Mouse (Mus musculus) MEL (cell line): ENCODE data around the gene Rpl22l1.

Experiments used
- CHD2 ChIP-seq: IDR thresholded peaks from 2 replicates; pipeline ENCODE4 v1.6.1; 2011; ENCODE audit warnings: low read length, improper control_type of control experiment
- CTCF ChIP-seq, 3 experiments: IDR thresholded peaks in 2 of 3; conservative IDR thresholded peaks in 1 of 3; 2 replicates each; pipeline ENCODE4 v1.5.1; 2011 to 2012; ENCODE audit warnings: low read length in 3 of 3, low read depth in 2 of 3, mild to moderate bottlenecking in 2 of 3, improper control_type of control experiment in 1 of 3, inconsistent platforms in 1 of 3, mixed read lengths in 1 of 3, moderate library complexity in 1 of 3; ENCODE audit not compliant: control insufficient read depth in 1 of 3, insufficient read depth in 1 of 3, poor library complexity in 1 of 3, severe bottlenecking in 1 of 3
- ETS1 ChIP-seq: IDR thresholded peaks from 2 replicates; pipeline ENCODE4 v1.6.1; 2012; ENCODE audit warnings: low read depth, mild to moderate bottlenecking, inconsistent platforms, low read length, improper control_type of control experiment, moderate library complexity
- GABPA ChIP-seq: IDR thresholded peaks from 2 replicates; pipeline ENCODE4 v1.6.1; 2012; ENCODE audit warnings: low read depth, mild to moderate bottlenecking, inconsistent platforms, low read length, improper control_type of control experiment, moderate library complexity
- GATA1 ChIP-seq: IDR thresholded peaks from 2 replicates; pipeline ENCODE4 v1.6.1; 2011; ENCODE audit warnings: low read depth, low read length, improper control_type of control experiment
- MAFK ChIP-seq: IDR thresholded peaks from 2 replicates; pipeline ENCODE4 v1.6.1; 2011; ENCODE audit warnings: low read depth, mild to moderate bottlenecking, low read length, improper control_type of control experiment, borderline replicate concordance
- MEF2A ChIP-seq: IDR thresholded peaks from 2 replicates; pipeline ENCODE4 v1.6.1; 2014; ENCODE audit warnings: low read depth, mild to moderate bottlenecking, inconsistent platforms, low read length, improper control_type of control experiment; ENCODE audit not compliant: poor library complexity, insufficient replicate concordance, severe bottlenecking; ENCODE audit errors: extremely low read depth
- MYC ChIP-seq: IDR thresholded peaks from 2 replicates; pipeline ENCODE4 v1.6.1; 2011; ENCODE audit warnings: low read depth, mild to moderate bottlenecking, low read length, improper control_type of control experiment, moderate library complexity
- NRF1 ChIP-seq: IDR thresholded peaks from 2 replicates; pipeline ENCODE4 v1.6.1; 2014; ENCODE audit warnings: low read depth, mild to moderate bottlenecking, inconsistent platforms, low read length, improper control_type of control experiment, moderate library complexity; ENCODE audit not compliant: poor library complexity, insufficient read depth, severe bottlenecking
- POLR2A ChIP-seq, 2 experiments: IDR thresholded peaks; 2 replicates each; pipeline ENCODE4 v1.6.1; 2011 to 2012; ENCODE audit warnings: low read length in 2 of 2, mild to moderate bottlenecking in 2 of 2, control low read depth in 1 of 2, improper control_type of control experiment in 1 of 2, low read depth in 1 of 2, moderate library complexity in 1 of 2; ENCODE audit not compliant: control insufficient read depth in 1 of 2, insufficient read depth in 1 of 2, poor library complexity in 1 of 2
- POLR2AphosphoS5 ChIP-seq: IDR thresholded peaks from 2 replicates; pipeline ENCODE4 v1.6.1; 2012; ENCODE audit warnings: low read depth, borderline replicate concordance, mild to moderate bottlenecking, inconsistent platforms, low read length, moderate library complexity, mixed read lengths
- SMC3 ChIP-seq: IDR thresholded peaks from 2 replicates; pipeline ENCODE4 v1.6.1; 2011; ENCODE audit warnings: low read depth, low read length, improper control_type of control experiment
- TCF12 ChIP-seq: IDR thresholded peaks from 2 replicates; pipeline ENCODE4 v1.6.1; 2014; ENCODE audit warnings: low read depth, mild to moderate bottlenecking, inconsistent platforms, low read length, improper control_type of control experiment, moderate library complexity
- ZNF384 ChIP-seq: IDR thresholded peaks from 2 replicates; pipeline ENCODE4 v1.6.1; 2012; ENCODE audit warnings: low read depth, mild to moderate bottlenecking, inconsistent platforms, low read length, improper control_type of control experiment

- TF ChIP-seq CTCF (IDR thresholded peaks at IDR 0.05 in 2 of 3, conservative IDR thresholded peaks at IDR 0.05 in 1 of 3; ENCODE audit: control insufficient read depth in 1 of 3, insufficient read depth in 1 of 3, low read depth in 2 of 3, low read length in 3 of 3, poor library complexity in 1 of 3, severe bottlenecking in 1 of 3) (no peak), TCF12 (no peak), SMC3 (no peak), MEF2A (no peak), POLR2A (IDR thresholded peaks at IDR 0.05; ENCODE audit: control insufficient read depth in 1 of 2, insufficient read depth in 1 of 2, low read depth in 1 of 2, low read length in 2 of 2, poor library complexity in 1 of 2) (no peak), MYC (no peak), ZNF384 (no peak), GATA1 (no peak), NRF1 (no peak), MAFK (no peak), CHD2 (no peak), ETS1 (no peak), GABPA (no peak), POLR2AphosphoS5 (no peak)
These were observed 21.0 kb downstream of the Rpl22l1 start for GRCm38 (mm10) chr3:28826272-28826671.
